Mouse (Mus musculus): ENCODE data around the gene Gjb3.

- TF ChIP-seq USF2 (conservative IDR thresholded peaks at IDR 0.05; ENCODE audit: low read depth, low read length): no peak
- no peak for TF ChIP-seq MEF2A (IDR thresholded peaks at IDR 0.05; ENCODE audit: borderline replicate concordance, low read depth, low read length)
- TF ChIP-seq CTCF (conservative IDR thresholded peaks at IDR 0.05 in 1 of 2, IDR thresholded peaks at IDR 0.05 in 1 of 2; ENCODE audit: low read depth in 2 of 2, low read length in 2 of 2): no peak
- TF ChIP-seq HCFC1 (IDR thresholded peaks at IDR 0.05; ENCODE audit: low read depth, low read length): no peak
- no peak for TF ChIP-seq MAX (IDR thresholded peaks at IDR 0.05; ENCODE audit: low read length)
- TF ChIP-seq USF1 (IDR thresholded peaks at IDR 0.05; ENCODE audit: low read depth, low read length): no peak
- TF ChIP-seq MAFK (IDR thresholded peaks at IDR 0.05; ENCODE audit: insufficient replicate concordance, low read length): no peak
- TF ChIP-seq MAZ (IDR thresholded peaks at IDR 0.05; ENCODE audit: low read depth, low read length): no peak
- TF ChIP-seq TBP (conservative IDR thresholded peaks at IDR 0.05; ENCODE audit: low read depth, low read length): no peak
- TF ChIP-seq POLR2A (IDR thresholded peaks at IDR 0.05; ENCODE audit: low read depth, low read length): no peak
These were observed 10.7 kb upstream of the Gjb3 start for GRCm38 (mm10) chr4:127341372-127341771.

All from CH12.LX (cell line).